Mouse (Mus musculus): ENCODE results near the gene Shisa5. TPM values are rescaled to one million over a fixed set of nuclear protein-coding genes. Genes with fewer than 3 reads are reported as not detected.

The Shisa5 gene
- total and polyA plus RNA-seq, 3 experiments: 41.0 to 71.7 TPM; not detected in 1

- no peaks in the 10 kb centered on the region for H3K79me2 ChIP-seq (ENCODE audit: control insufficient read depth, insufficient read depth, low read length, poor library complexity)
These were observed 9.9 kb upstream of the Shisa5 start for GRCm38 (mm10) chr9:109028421-109028820.

GRCm38 (mm10) chr9:109028919-109029318, 9.4 kb upstream of the Shisa5 start:
- H3K9ac ChIP-seq (ENCODE audit: control insufficient read depth, low read depth, low read length, poor library complexity, severe bottlenecking): no peak overlapping the region
- TF ChIP-seq ZC3H11A (IDR thresholded peaks at IDR 0.05; ENCODE audit: low read depth, low read length) (no peak), UBTF (IDR thresholded peaks at IDR 0.05; ENCODE audit: borderline replicate concordance, insufficient read depth, low read depth, low read length) (no peak), POLR2AphosphoS2 (IDR thresholded peaks at IDR 0.05; ENCODE audit: low read length) (no peak), ZMIZ1 (IDR thresholded peaks at IDR 0.05; ENCODE audit: low read depth, low read length) (no peak), ZNF384 (IDR thresholded peaks at IDR 0.05; ENCODE audit: low read depth, low read length) (no peak), GATA1 (IDR thresholded peaks at IDR 0.05; ENCODE audit: low read depth, low read length) (no peak), CTCF (IDR thresholded peaks at IDR 0.05 in 2 of 3, conservative IDR thresholded peaks at IDR 0.05 in 1 of 3; ENCODE audit: control insufficient read depth in 1 of 3, insufficient read depth in 1 of 3, low read depth in 2 of 3, low read length in 3 of 3, poor library complexity in 1 of 3, severe bottlenecking in 1 of 3) (no peak), MXI1 (IDR thresholded peaks at IDR 0.05; ENCODE audit: low read depth, low read length) (no peak), SMC3 (IDR thresholded peaks at IDR 0.05; ENCODE audit: low read depth, low read length) (no peak), KAT2A (conservative IDR thresholded peaks at IDR 0.05; ENCODE audit: low read depth, low read length) (no peak), NRF1 (IDR thresholded peaks at IDR 0.05; ENCODE audit: insufficient read depth, low read depth, low read length, poor library complexity, severe bottlenecking) (no peak), NELFE (IDR thresholded peaks at IDR 0.05; ENCODE audit: low read depth, low read length) (no peak), POLR2AphosphoS5 (IDR thresholded peaks at IDR 0.05; ENCODE audit: borderline replicate concordance, low read depth, low read length) (no peak), MAX (IDR thresholded peaks at IDR 0.05; ENCODE audit: low read length) (no peak), HCFC1 (IDR thresholded peaks at IDR 0.05; ENCODE audit: low read depth, low read length) (no peak), MAFK (IDR thresholded peaks at IDR 0.05; ENCODE audit: borderline replicate concordance, low read depth, low read length) (no peak), EP300 (IDR thresholded peaks at IDR 0.05; ENCODE audit: low read depth in 1 of 2, low read length in 2 of 2) (no peak), E2F4 (IDR thresholded peaks at IDR 0.05; ENCODE audit: borderline replicate concordance, low read depth, low read length) (no peak), MYC (IDR thresholded peaks at IDR 0.05; ENCODE audit: low read depth, low read length) (no peak), MEF2A (IDR thresholded peaks at IDR 0.05; ENCODE audit: extremely low read depth, insufficient replicate concordance, low read depth, low read length, poor library complexity, severe bottlenecking) (no peak)
- no peaks in the 10 kb centered on the region for H3K27me3 ChIP-seq (ENCODE audit: control insufficient read depth in 1 of 2, insufficient read depth in 2 of 2, low read length in 2 of 2)
- H3K27ac ChIP-seq (ENCODE audit: control insufficient read depth, low read depth, low read length): no peak overlapping the region
- H3K4me3 ChIP-seq (ENCODE audit: control insufficient read depth in 1 of 2, insufficient read depth in 1 of 2, low read depth in 2 of 2, low read length in 2 of 2): no peak overlapping the region
- peaks cover 0 to 7% of the 10 kb centered on the region in 2 experiments; a peak in 2 of 4 replicates for H3K36me3 ChIP-seq (ENCODE audit: control insufficient read depth in 1 of 2, insufficient read depth in 2 of 2, low read length in 2 of 2)
- peaks cover 5 to 11% of the 10 kb centered on the region in 2 experiments for H3K4me1 ChIP-seq (ENCODE audit: control insufficient read depth in 1 of 2, insufficient read depth in 2 of 2, low read length in 2 of 2)
- no peaks in the 10 kb centered on the region for H3K9me3 ChIP-seq (replicated peaks; ENCODE audit: insufficient read depth, low read length)
- DNase-seq (ENCODE audit: low read depth, low spot score): no peak
- H3K79me2 ChIP-seq (ENCODE audit: control insufficient read depth, insufficient read depth, low read length, poor library complexity): no peaks in the 10 kb centered on the region

More at GRCm38 (mm10) chr9:109028421-109028820, 9.9 kb upstream of the Shisa5 start:
- Histone ChIP-seq H3K36me3 (ENCODE audit: control insufficient read depth in 1 of 2, insufficient read depth in 2 of 2, low read length in 2 of 2) (peaks cover 0 to 7% of the 10 kb centered on the region in 2 experiments; a peak in 2 of 4 replicates), H3K4me3 (ENCODE audit: control insufficient read depth in 1 of 2, insufficient read depth in 1 of 2, low read depth in 2 of 2, low read length in 2 of 2) (no peak overlapping the region), H3K4me1 (ENCODE audit: control insufficient read depth in 1 of 2, insufficient read depth in 2 of 2, low read length in 2 of 2) (peaks cover 5 to 11% of the 10 kb centered on the region in 2 experiments), H3K27me3 (ENCODE audit: control insufficient read depth in 1 of 2, insufficient read depth in 2 of 2, low read length in 2 of 2) (no peaks in the 10 kb centered on the region), H3K9me3 (replicated peaks; ENCODE audit: insufficient read depth, low read length) (no peaks in the 10 kb centered on the region), H3K27ac (ENCODE audit: control insufficient read depth, low read depth, low read length) (no peak overlapping the region), H3K9ac (ENCODE audit: control insufficient read depth, low read depth, low read length, poor library complexity, severe bottlenecking) (no peak overlapping the region)
- TF ChIP-seq MYC (IDR thresholded peaks at IDR 0.05; ENCODE audit: low read depth, low read length): no peak
- no peak for TF ChIP-seq POLR2AphosphoS5 (IDR thresholded peaks at IDR 0.05; ENCODE audit: borderline replicate concordance, low read depth, low read length)
- no peak for TF ChIP-seq MYB (IDR thresholded peaks at IDR 0.05; ENCODE audit: low read depth, low read length)
- no peak for TF ChIP-seq TAL1 (IDR thresholded peaks at IDR 0.05; ENCODE audit: low read length)
- TF ChIP-seq EP300 (IDR thresholded peaks at IDR 0.05; ENCODE audit: low read depth in 1 of 2, low read length in 2 of 2): no peak
- DNase-seq (ENCODE audit: low read depth, low spot score): no peak

Measured in MEL (cell line).